Mouse (Mus musculus) layer of hippocampus, postnatal 36 days (tissue): ENCODE results near the gene Fam181b. TPM values are rescaled to one million over a fixed set of nuclear protein-coding genes. Genes with fewer than 3 reads are reported as not detected.

Source experiments
- total RNA-seq, 2 experiments: library from RNA; stranded (reverse); gene quantifications; 2 replicates each; pipeline ENCODE4 v1.2.3; 2021

Fam181b gene
- total RNA-seq, 2 experiments from 2014 or later, result 20.6 to 21.5 TPM

Other genes starting within 250 kb of the Fam181b start
- gene Ddias, start 205.6 kb upstream of the Fam181b start, total RNA-seq, result under 1 TPM; 0.42 to 0.78 TPM
- gene Prcp, start 205.4 kb upstream of the Fam181b start, total RNA-seq, result 1 to 10 TPM; 7.5 to 8.2 TPM